Mouse (Mus musculus): ENCODE measurements at regions not wholly inside any gene's neighbourhood (a gene's known extent, or its start where the extent isn't known, plus 50 kb on each side); places are given as distances from the start of the nearest gene placed in this dataset.

DNA sequence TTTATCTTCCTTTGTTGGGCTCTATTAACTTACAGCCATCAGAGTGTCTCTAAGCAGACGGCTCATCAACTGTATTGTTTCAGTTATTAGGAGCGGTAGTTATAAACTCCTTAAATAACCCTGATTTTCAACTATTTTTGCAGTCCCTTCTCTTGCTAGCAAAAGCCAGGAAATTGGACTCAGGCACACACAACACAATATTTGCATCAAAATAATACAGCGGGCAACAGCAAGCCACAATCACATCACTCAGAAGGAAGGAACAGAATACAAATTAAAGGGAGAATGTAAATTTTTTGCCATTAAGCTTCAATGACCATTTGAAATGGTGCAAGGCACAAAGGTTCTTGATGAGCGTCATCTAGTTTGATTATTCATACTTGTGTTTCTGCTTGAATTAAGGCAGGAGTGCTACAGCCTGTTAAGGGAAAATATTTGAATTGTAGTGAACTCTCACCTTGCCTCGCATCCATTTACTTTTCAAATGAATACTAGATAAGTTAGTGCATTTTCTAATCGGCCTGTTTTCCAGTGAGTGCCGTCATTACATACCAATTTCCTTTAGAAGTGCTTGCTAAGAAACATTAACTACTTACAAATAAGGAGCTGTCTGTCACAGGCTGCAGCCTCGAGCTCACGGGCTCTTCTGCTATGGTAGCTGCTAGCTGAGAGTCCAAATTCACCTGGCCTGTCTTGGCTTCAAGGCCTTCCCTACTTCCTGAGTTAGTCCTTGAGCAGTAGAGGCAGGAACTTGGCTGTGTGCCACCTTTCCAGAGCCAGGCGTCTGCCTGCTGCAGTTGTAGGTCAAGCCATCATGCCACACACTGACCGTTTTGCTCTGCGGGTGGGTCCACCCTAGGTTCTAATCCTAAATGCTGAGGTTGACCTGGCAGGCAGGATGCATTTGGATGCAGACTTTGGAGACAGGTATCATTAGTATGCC is 91.1 kb upstream of the Kiz start:
- Histone ChIP-seq H3K4me1 (replicated peaks; ENCODE audit: control insufficient read depth, insufficient read depth, low read length) (0 out of 2 replicates have a peak, but pooled peaks cover 3% of the 10 kb centered on the region), H3K9me3 (ENCODE audit: control insufficient read depth, low read length) (no peaks in the 10 kb centered on the region), H3K27me3 (ENCODE audit: control insufficient read depth, insufficient read depth, low read depth, low read length) (no peaks in the 10 kb centered on the region), H3K4me3 (ENCODE audit: low read length) (no peak overlapping the region), H3K27ac (ENCODE audit: low read length) (no peak overlapping the region), H3K4me2 (ENCODE audit: low read depth, low read length) (no peak overlapping the region), H3K9ac (ENCODE audit: low read length) (no peak overlapping the region), H3K36me3 (ENCODE audit: control insufficient read depth, insufficient read depth, low read length) (no peaks in the 10 kb centered on the region)
- ATAC-seq (ENCODE audit: low read depth), result no peak
- WGBS, result 50% methylated on average over 12 of the region's 12 CpGs

DNA sequence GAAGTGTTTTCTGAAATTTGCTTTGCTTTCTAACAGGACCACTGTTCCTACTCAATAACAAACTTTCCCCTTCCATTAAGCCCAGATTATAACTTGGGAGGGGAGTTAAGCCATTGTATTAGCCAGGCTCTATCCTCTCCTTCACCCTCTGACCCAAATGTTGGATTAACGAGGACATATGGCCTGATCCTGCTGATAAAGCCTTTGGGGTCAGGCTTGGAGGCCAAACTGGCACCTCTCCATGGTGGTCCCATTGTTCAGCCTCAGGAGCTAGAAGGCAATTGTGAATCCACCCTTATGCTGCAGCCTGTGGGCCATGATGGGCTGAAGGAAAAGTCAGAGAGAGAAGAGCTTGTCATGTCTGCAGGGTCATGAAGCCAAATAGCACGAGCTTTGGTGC is 80.8 kb upstream of the Kiz start:
- Histone ChIP-seq H3K9ac (ENCODE audit: low read length) (no peak overlapping the region), H3K27me3 (ENCODE audit: control insufficient read depth, insufficient read depth, low read depth, low read length) (no peaks in the 10 kb centered on the region), H3K27ac (ENCODE audit: low read length) (no peak overlapping the region), H3K9me3 (ENCODE audit: control insufficient read depth, low read length) (no peaks in the 10 kb centered on the region), H3K4me2 (ENCODE audit: low read depth, low read length) (no peak overlapping the region), H3K36me3 (ENCODE audit: control insufficient read depth, insufficient read depth, low read length) (no peaks in the 10 kb centered on the region), H3K4me3 (ENCODE audit: low read length) (no peak overlapping the region), H3K4me1 (replicated peaks; ENCODE audit: control insufficient read depth, insufficient read depth, low read length) (no peaks in the 10 kb centered on the region)
- no peak for ATAC-seq (ENCODE audit: low read depth)
- WGBS, result 28% methylated on average over 2 of the region's 2 CpGs

GRCm38 (mm10) chr2:146787132-146787810 is 68.4 kb upstream of the Kiz start:
- H3K9ac ChIP-seq (ENCODE audit: low read length), result no peak overlapping the region
- no peak for ATAC-seq (ENCODE audit: low read depth)
- H3K9me3 ChIP-seq (ENCODE audit: control insufficient read depth, low read length), result no peaks in the 10 kb centered on the region
- no peaks in the 10 kb centered on the region for H3K36me3 ChIP-seq (ENCODE audit: control insufficient read depth, insufficient read depth, low read length)
- no peak overlapping the region for H3K4me3 ChIP-seq (ENCODE audit: low read length)
- H3K27ac ChIP-seq (ENCODE audit: low read length), result no peak overlapping the region
- WGBS, result 17% methylated on average over 11 of the region's 11 CpGs
- H3K4me2 ChIP-seq (ENCODE audit: low read depth, low read length), result no peak overlapping the region
- H3K4me1 ChIP-seq (replicated peaks; ENCODE audit: control insufficient read depth, insufficient read depth, low read length), result no peaks in the 10 kb centered on the region
- no peaks in the 10 kb centered on the region for H3K27me3 ChIP-seq (ENCODE audit: control insufficient read depth, insufficient read depth, low read depth, low read length)

GRCm38 (mm10) chr2:146787811-146788455 is 67.7 kb upstream of the Kiz start:
- Histone ChIP-seq H3K4me1 (replicated peaks; ENCODE audit: control insufficient read depth, insufficient read depth, low read length) (no peaks in the 10 kb centered on the region), H3K4me3 (ENCODE audit: low read length) (no peak overlapping the region), H3K36me3 (ENCODE audit: control insufficient read depth, insufficient read depth, low read length) (no peaks in the 10 kb centered on the region), H3K9ac (ENCODE audit: low read length) (no peak overlapping the region), H3K9me3 (ENCODE audit: control insufficient read depth, low read length) (no peaks in the 10 kb centered on the region), H3K4me2 (ENCODE audit: low read depth, low read length) (no peak overlapping the region), H3K27ac (ENCODE audit: low read length) (no peak overlapping the region), H3K27me3 (ENCODE audit: control insufficient read depth, insufficient read depth, low read depth, low read length) (no peaks in the 10 kb centered on the region)
- 63% methylated on average over 5 of the region's 5 CpGs for WGBS
- no peak for ATAC-seq (ENCODE audit: low read depth)

- no peak overlapping the region for H3K4me3 ChIP-seq (ENCODE audit: low read length)
- H3K9ac ChIP-seq (ENCODE audit: low read length), result no peak overlapping the region
- no peaks in the 10 kb centered on the region for H3K36me3 ChIP-seq (ENCODE audit: control insufficient read depth, insufficient read depth, low read length)
- H3K27ac ChIP-seq (ENCODE audit: low read length), result no peak overlapping the region
- ATAC-seq (ENCODE audit: low read depth), result no peak
- WGBS, result 74% methylated on average over 6 of the region's 6 CpGs
- H3K9me3 ChIP-seq (ENCODE audit: control insufficient read depth, low read length), result no peaks in the 10 kb centered on the region
- H3K27me3 ChIP-seq (ENCODE audit: control insufficient read depth, insufficient read depth, low read depth, low read length), result no peaks in the 10 kb centered on the region
- H3K4me2 ChIP-seq (ENCODE audit: low read depth, low read length), result no peak overlapping the region
- H3K4me1 ChIP-seq (replicated peaks; ENCODE audit: control insufficient read depth, insufficient read depth, low read length), result no peaks in the 10 kb centered on the region
Observed at GRCm38 (mm10) chr2:146792844-146793420, 62.7 kb upstream of the Kiz start.

DNA sequence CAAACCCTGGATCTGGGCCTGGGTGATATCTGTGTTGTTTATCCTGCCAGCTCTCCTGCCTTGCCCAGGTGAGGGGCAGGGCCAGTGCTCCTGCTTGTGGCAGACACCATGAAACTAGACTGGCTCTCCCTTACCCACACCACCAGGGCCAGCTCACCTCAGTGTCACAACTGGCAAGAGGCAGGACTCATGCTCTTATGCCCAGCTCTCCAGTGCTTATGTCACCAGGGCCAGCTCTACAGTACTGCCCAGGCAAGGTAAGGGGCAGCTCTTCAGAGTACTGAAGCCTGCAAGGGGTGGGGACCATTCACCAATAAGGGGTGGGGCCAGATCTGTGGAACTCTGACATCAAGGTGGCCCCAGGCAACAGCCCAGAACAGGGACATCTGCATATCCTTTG is 52.7 kb upstream of the Kiz start:
- Histone ChIP-seq H3K27me3 (ENCODE audit: control insufficient read depth, insufficient read depth, low read depth, low read length) (no peaks in the 10 kb centered on the region), H3K9ac (ENCODE audit: low read length) (no peak overlapping the region), H3K36me3 (ENCODE audit: control insufficient read depth, insufficient read depth, low read length) (no peaks in the 10 kb centered on the region), H3K4me3 (ENCODE audit: low read length) (no peak overlapping the region), H3K27ac (ENCODE audit: low read length) (no peak overlapping the region), H3K9me3 (ENCODE audit: control insufficient read depth, low read length) (no peaks in the 10 kb centered on the region), H3K4me2 (ENCODE audit: low read depth, low read length) (no peak overlapping the region), H3K4me1 (replicated peaks; ENCODE audit: control insufficient read depth, insufficient read depth, low read length) (no peaks in the 10 kb centered on the region)
- ATAC-seq (ENCODE audit: low read depth), result no peak
